In genomic region chr10:23196336-23196735, GRCm38 (mm10) we compare ENCODE assay signal across 35 mouse cellular contexts.
"Had no signal": no experiment of that assay in that cellular context is flagged by ENCODE, and none has a peak within 500 bp of the region (broad histone marks: within the 10 kb centered on the region; RNA-seq: fewer than 3 reads in every experiment).

No protein-coding gene starts in this region.

- H3K27ac ChIP-seq: heart, embryonic 10.5 days; heart, embryonic 13.5 days; heart, embryonic 15.5 days; hindbrain, embryonic 12.5 days; hindbrain, embryonic 13.5 days; hindbrain, embryonic 14.5 days; hindbrain, embryonic 15.5 days; hindbrain, postnatal 0 days; intestine, embryonic 15.5 days; kidney, postnatal 0 days; layer of hippocampus, adult 2 months had no signal

- H3K36me3 ChIP-seq: heart, embryonic 10.5 days; heart, embryonic 12.5 days; heart, embryonic 13.5 days; heart, embryonic 15.5 days; hindbrain, embryonic 10.5 days; hindbrain, embryonic 12.5 days; hindbrain, embryonic 13.5 days; hindbrain, embryonic 15.5 days; intestine, embryonic 15.5 days; kidney, embryonic 15.5 days had no signal

- H3K9me3 ChIP-seq: heart, embryonic 10.5 days; heart, embryonic 12.5 days; heart, embryonic 13.5 days; heart, embryonic 15.5 days; hindbrain, embryonic 10.5 days; hindbrain, embryonic 12.5 days; hindbrain, embryonic 13.5 days; hindbrain, embryonic 15.5 days; intestine, embryonic 15.5 days; kidney, embryonic 15.5 days had no signal

- H3K9ac ChIP-seq: heart, embryonic 12.5 days; heart, embryonic 13.5 days; heart, embryonic 15.5 days; hindbrain, embryonic 12.5 days; hindbrain, embryonic 13.5 days; hindbrain, embryonic 14.5 days; hindbrain, embryonic 15.5 days; intestine, embryonic 15.5 days; kidney, embryonic 15.5 days had no signal

- H3K27me3 ChIP-seq: heart, embryonic 12.5 days; heart, embryonic 13.5 days; heart, embryonic 15.5 days; hindbrain, embryonic 12.5 days; hindbrain, embryonic 13.5 days; hindbrain, embryonic 15.5 days; intestine, embryonic 15.5 days; kidney, embryonic 15.5 days had no signal

- ATAC-seq: hindbrain, embryonic 16.5 days; hindbrain, postnatal 0 days; inflammation-experienced regulatory T-cells, adult 6 months; intestine, embryonic 15.5 days; intestine, embryonic 16.5 days; intestine, postnatal 0 days had no signal

- H3K4me3 ChIP-seq: heart, embryonic 10.5 days; heart, embryonic 12.5 days; heart, embryonic 13.5 days; heart, embryonic 15.5 days; hindbrain, embryonic 10.5 days; hindbrain, embryonic 12.5 days; hindbrain, embryonic 13.5 days; hindbrain, embryonic 15.5 days; intestine, embryonic 15.5 days; kidney, embryonic 15.5 days; layer of hippocampus, adult 2 months had no signal

- H3K4me1 ChIP-seq: heart, embryonic 10.5 days; heart, embryonic 12.5 days; heart, embryonic 13.5 days; heart, embryonic 15.5 days; intestine, embryonic 15.5 days had no signal

- DNase-seq: heart, postnatal 10 days; heart, postnatal 14 days; heart, postnatal 36 days; heart, postnatal 4 days; kidney, adult 11 months; kidney, adult 18-20 months; kidney, adult 2 months; kidney, adult 8-10 months; kidney, adult 9 months; kidney, postnatal 10 days; kidney, postnatal 14 days; kidney, postnatal 25 days; kidney, postnatal 36 days; kidney, postnatal 4 days; layer of hippocampus, adult 9-11 months; layer of hippocampus, postnatal 36 days had no signal

- H3K4me2 ChIP-seq: heart, embryonic 11.5 days; heart, embryonic 12.5 days; heart, embryonic 13.5 days; heart, embryonic 15.5 days; hindbrain, embryonic 12.5 days; hindbrain, embryonic 13.5 days; hindbrain, embryonic 14.5 days; hindbrain, embryonic 15.5 days; intestine, embryonic 15.5 days; kidney, embryonic 15.5 days had no signal
